Mouse (Mus musculus): Measurements from ENCODE around the gene Dock1.

The Dock1 gene

GRCm38 (mm10) chr7:135139153-135139612, 468.7 kb downstream of the Dock1 start:
- no peak for DNase-seq (ENCODE audit: low read depth, low spot score)

DNA sequence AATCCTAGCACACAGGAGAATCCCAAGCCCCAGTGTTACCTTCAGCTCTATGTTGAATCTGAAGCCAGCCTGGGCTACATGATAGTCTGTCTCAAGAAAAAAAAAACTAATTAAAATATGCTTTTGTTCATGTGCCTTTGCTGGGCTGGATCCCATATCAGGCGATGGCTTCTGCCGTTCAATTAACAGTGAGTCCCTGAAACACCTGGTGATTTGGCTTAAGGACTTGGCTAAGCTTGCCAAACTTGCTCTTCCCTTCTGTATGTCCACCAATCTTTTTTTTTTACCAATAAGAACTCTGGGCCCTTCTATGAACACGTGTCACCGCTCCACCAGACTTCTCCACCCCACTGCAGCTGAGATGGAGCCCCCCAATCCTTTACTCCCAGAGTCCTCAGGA, 474.3 kb downstream of the Dock1 start:
- no peak for DNase-seq (ENCODE audit: low read depth, low spot score)

DNA sequence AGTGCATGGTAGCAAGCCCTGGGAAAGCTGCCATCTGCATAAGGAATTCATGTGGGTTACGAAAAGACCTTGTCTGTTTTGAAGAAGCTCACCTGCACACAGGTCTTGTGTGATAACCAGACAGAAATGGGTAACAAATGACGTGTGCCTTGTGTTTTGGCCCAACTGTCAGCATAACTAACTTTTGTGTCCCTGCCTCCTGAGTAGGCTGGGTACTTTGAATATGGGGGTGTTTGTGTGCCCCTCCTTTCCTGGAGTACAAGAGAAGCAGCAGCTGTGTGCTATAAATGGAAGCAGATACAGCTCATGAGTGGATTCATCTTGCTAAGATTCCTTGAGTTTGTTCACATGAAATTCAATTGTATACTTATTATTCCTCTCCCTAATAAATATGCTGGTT, 480.5 kb downstream of the Dock1 start:
- peak; percentile 73 for DNase-seq (ENCODE audit: low read depth, low spot score)

DNA sequence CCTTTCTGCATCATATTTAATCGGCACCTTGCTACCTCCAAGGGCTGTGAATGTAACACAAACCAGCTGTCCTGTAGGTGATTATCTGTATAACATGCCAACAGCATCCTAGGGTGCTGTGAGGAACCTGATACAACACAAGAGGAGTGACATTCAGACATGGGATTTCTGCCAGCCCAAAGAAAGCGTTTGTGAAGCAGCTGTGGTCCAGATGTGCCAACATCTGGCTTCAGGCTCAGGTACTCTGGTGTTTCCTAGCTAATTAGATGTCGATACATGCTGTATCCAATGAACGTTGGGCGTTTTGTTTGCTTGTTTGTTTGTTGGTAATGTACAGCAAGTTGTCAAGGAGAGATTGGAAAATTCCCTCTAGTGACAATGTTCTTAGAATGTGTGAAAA, 487.1 kb downstream of the Dock1 start:
- DNase-seq (ENCODE audit: low read depth, low spot score): no peak

DNA sequence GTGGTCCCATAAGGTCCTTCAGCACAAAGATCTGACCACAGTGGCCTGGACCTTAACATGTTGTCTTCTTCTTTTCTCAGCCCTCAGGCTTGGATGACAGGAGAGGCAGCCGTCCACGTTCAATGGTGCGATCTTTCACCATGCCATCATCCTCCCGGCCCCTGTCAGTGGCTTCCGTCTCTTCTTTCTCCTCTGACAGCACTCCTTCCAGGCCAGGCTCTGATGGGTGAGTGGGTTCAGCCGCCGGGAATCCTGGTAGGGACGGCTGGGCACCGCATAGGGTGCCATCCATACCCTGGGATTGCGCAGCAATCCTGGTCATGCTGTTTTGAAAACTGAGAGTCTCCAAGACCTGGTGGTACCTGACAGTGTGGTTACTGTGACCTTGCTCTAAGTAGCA, 487.9 kb downstream of the Dock1 start:
- no peak for DNase-seq (ENCODE audit: low read depth, low spot score)

- DNase-seq (ENCODE audit: low read depth, low spot score): no peak
Observed at GRCm38 (mm10) chr7:135159606-135160005, 489.2 kb downstream of the Dock1 start.

DNA sequence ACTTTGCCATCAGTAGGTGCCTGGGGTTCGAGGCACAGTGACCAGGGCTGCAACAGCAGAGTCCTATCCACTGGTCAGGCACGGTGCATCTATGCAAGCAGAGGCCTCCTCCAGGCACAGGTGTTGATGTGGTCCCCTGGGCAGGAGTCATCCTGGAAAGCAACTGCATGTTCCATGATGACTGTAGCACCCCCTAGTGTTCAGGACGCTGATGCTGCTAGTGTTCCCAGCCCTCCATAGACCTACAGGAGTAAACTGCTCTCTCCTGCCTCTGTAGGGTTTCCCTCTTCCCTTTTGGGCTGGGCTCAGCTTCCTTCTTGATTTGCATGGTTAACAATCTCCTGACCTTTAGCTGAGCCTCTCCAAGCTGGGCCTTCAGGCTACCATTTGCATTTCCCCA, 494.7 kb downstream of the Dock1 start:
- no peak for DNase-seq (ENCODE audit: low read depth, low spot score)

DNA sequence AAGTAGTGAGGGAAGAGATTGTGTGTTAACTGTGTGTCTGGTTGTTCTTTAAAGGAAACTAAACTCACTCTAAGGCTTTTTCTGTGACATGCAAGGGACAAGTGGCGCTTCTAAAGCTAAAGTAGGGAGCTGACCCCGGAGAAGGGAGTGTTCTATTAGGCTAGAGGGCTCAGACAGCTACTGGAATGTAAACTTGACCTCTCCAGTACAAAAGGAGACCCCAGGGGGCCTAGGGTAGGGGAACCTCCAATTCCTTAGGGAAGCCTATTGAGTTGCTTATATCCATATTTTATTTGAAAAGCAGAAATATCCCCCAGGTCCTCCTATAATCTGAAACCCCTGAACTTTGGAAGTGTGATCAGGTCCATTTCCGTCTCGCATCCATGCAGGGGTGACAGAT, 499.5 kb downstream of the Dock1 start:
- no peak for DNase-seq (ENCODE audit: low read depth, low spot score)

DNA sequence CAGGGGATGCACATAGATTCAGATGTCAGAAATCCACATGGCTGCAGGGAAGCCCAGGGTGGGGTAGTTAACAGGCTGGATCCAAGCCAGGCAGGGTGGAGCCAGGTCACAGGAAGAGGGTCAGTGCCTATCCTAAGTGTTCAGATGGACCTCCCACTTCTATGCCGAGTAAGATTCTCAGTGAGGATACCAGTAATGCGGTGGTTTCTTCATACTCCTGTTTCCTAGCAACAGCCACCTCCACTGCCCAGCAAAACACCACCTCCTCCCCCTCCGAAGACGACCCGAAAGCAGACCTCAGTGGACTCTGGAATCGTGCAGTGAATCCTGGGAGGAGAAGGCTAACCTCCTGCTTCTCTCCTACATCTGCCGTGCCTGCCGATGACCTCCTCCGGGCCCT, 501.8 kb downstream of the Dock1 start:
- DNase-seq (ENCODE audit: low read depth, low spot score): no peak

GRCm38 (mm10) chr7:135194190-135194589, 523.7 kb downstream of the Dock1 start:
- no peak for DNase-seq (ENCODE audit: low read depth, low spot score)

- no peak for DNase-seq (ENCODE audit: low read depth, low spot score)
Observed at GRCm38 (mm10) chr7:135195631-135196030, 525.2 kb downstream of the Dock1 start.

- no peak for DNase-seq (ENCODE audit: low read depth, low spot score)
Observed at GRCm38 (mm10) chr7:135196828-135197227, 526.4 kb downstream of the Dock1 start.

DNA sequence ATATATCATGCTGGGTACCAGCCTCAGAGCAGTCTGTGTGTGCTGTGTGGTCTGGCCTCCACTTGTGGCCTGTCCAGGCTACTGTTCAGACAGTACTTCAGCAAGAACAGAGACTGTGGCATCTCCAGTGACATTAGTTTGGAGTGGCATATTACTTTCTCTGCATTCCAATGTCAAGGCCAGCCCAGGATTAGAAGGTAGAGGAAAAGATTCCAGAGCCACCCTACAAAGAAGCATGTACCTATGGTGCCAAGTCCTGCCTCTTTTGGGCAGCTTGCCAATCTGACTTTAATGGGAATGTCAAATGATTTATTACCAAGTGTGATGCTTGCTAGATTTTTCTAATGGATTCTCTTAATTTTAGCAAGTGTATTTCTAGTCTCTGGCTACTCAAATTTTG, 533.5 kb downstream of the Dock1 start:
- DNase-seq (ENCODE audit: low read depth, low spot score): no peak

DNA sequence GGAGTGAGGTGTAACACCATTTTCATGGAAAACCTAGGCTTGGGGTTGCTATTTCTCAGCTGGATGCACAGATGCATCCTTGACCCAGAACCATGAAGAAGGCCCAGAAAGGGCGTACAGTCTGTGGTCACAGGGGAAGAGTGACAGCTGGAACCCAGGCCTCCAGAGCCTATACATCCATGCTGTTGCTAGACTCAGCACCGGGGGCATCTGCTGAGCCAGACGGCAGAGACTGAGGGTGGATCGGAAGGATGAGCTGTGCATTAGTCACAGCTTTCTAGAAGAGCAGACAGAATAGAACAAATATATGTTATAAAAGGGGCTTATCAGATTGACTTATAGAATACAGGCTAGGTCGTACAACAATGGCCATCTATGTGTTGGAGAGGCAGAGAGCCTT, 534.7 kb downstream of the Dock1 start:
- DNase-seq (ENCODE audit: low read depth, low spot score): peak; percentile 64

GRCm38 (mm10) chr7:135208947-135209567, 538.6 kb downstream of the Dock1 start:
- no peak for DNase-seq (ENCODE audit: low read depth, low spot score)

DNA sequence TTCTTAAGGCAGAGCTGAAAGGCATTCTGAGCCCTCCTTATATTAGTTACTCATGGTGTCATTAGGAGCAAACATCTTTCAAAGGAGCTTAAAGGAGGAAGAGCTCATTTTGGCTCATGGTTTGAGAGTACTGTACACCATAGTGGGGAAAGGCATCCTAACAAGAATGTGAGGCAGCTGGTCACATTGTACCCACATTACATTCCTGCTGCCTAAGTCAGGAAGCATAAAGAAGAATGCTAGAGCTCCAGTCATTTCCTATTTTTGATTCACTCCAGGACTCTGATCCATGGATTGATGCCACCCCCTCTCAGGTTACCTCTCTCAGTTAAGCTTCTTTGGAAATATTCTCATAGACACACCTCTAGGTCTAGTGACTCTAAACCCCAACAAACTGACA, 539.8 kb downstream of the Dock1 start:
- DNase-seq (ENCODE audit: low read depth, low spot score): no peak

GRCm38 (mm10) chr7:135210831-135211230, 540.4 kb downstream of the Dock1 start:
- DNase-seq (ENCODE audit: low read depth, low spot score): no peak

DNA sequence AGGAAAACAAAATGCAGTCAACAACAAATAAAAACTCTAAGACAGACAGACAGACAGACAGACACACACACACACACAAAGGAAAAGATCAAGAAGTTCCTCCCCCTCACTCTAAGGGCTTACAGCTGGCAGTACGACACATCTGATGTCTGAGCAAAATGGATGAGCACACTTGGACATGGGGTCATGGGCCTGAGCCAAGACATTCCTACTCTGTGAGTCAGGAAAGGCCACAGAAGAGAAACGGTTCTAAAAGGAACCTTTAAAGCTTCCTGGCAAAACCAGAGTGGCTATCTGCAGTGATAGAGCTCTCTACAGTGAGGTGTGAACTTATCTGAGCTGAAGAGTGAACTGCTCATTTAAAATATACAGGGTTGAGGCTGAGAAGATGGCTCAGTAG, 542.1 kb downstream of the Dock1 start:
- DNase-seq (ENCODE audit: low read depth, low spot score): no peak

- no peak for DNase-seq (ENCODE audit: low read depth, low spot score)
Observed at GRCm38 (mm10) chr7:135221475-135221874, 551.0 kb downstream of the Dock1 start.

All from telencephalon, adult 2 months (tissue).